Mouse (Mus musculus) lung, adult 2 months (tissue): ENCODE measurements around the gene Pitpnm2. TPM values are rescaled to one million over a fixed set of nuclear protein-coding genes. Genes with fewer than 3 reads are reported as not detected.

Experiments used
- DNase-seq: peaks from one replicate; pipeline ENCODE4 v3.0.0; 2022
- H3K4me1 ChIP-seq: fragments of 200-500 bp; 2 replicates; pipeline ENCODE4 v1.6.1; 2011; ENCODE audit warnings: low read length; ENCODE audit not compliant: control insufficient read depth, insufficient read depth
- H3K4me3 ChIP-seq: fragments of 200-500 bp; replicated peaks from 2 replicates; pipeline ENCODE3; 2011; ENCODE audit warnings: low read depth, mild to moderate bottlenecking, control low read depth, low read length; ENCODE audit errors: extremely low read depth
- CTCF ChIP-seq: fragments of 200-500 bp; IDR thresholded peaks from 2 replicates; pipeline ENCODE4 v1.5.1; 2011; ENCODE audit warnings: mild to moderate bottlenecking, low read length, control low read depth; ENCODE audit not compliant: insufficient read depth
- POLR2A ChIP-seq: fragments of 200-500 bp; IDR thresholded peaks from 2 replicates; pipeline ENCODE4 v1.6.1; 2011; ENCODE audit warnings: low read depth, mild to moderate bottlenecking, control low read depth, low read length, borderline replicate concordance; ENCODE audit errors: extremely low read depth
- WGBS: fragments of 180-500 bp; shearing (Covaris S2); methylation state at CpG from one replicate; pipeline ENCODE4 v1.1.7; 2018; 5-methylcytosine and 5-hydroxymethylcytosine counted together
- polyA plus RNA-seq: library from polyadenylated mRNA; depleted of rRNA; stranded (reverse); fragments of >200 nt; gene quantifications from 2 replicates; pipeline ENCODE4 v1.2.3, GENCODE M21; 2012

The Pitpnm2 gene
- polyA plus RNA-seq, 1 experiment = 122 TPM

GRCm38 (mm10) chr5:124194386-124195084, 55.0 kb downstream of the Pitpnm2 start:
- H3K4me1 ChIP-seq = peaks cover 7% of the 10 kb centered on the region
- WGBS = 69% methylated on average over 11 of the region's 11 CpGs
- H3K4me3 ChIP-seq = no peak overlapping the region
- TF ChIP-seq CTCF = no peak
- TF ChIP-seq POLR2A = no peak
- no peak for DNase-seq

- WGBS = 76% methylated on average over 24 of the region's 24 CpGs
- DNase-seq = no peak
- TF ChIP-seq CTCF = no peak
- TF ChIP-seq POLR2A = no peak
- Histone ChIP-seq H3K4me1 (peaks cover 7% of the 10 kb centered on the region), H3K4me3 (no peak overlapping the region)
These were observed 56.1 kb downstream of the Pitpnm2 start for GRCm38 (mm10) chr5:124193286-124194112.

GRCm38 (mm10) chr5:124192726-124193285, 56.8 kb downstream of the Pitpnm2 start:
- no peak for DNase-seq
- no peak for TF ChIP-seq POLR2A
- TF ChIP-seq CTCF = no peak
- Histone ChIP-seq H3K4me1 (peaks cover 10% of the 10 kb centered on the region), H3K4me3 (no peak overlapping the region)
- 64% methylated on average over 10 of the region's 10 CpGs for WGBS

- Histone ChIP-seq H3K4me3 (no peak overlapping the region), H3K4me1 (peaks cover 15% of the 10 kb centered on the region)
- no peak for DNase-seq
- TF ChIP-seq CTCF (no peak), POLR2A (no peak)
- 50% methylated on average over 7 of the region's 7 CpGs for WGBS
These were observed 57.3 kb downstream of the Pitpnm2 start for GRCm38 (mm10) chr5:124192251-124192710.

GRCm38 (mm10) chr5:124190146-124190870, 59.3 kb downstream of the Pitpnm2 start:
- TF ChIP-seq POLR2A (no peak), CTCF (no peak)
- 79% methylated on average over 10 of the region's 10 CpGs for WGBS
- no peak overlapping the region for H3K4me3 ChIP-seq
- DNase-seq = no peak
- peaks cover 28% of the 10 kb centered on the region for H3K4me1 ChIP-seq

GRCm38 (mm10) chr5:124189572-124189981, 60.0 kb downstream of the Pitpnm2 start:
- Histone ChIP-seq H3K4me1 (peaks cover 30% of the 10 kb centered on the region), H3K4me3 (no peak overlapping the region)
- 80% methylated on average over 4 of the region's 4 CpGs for WGBS
- no peak for DNase-seq
- TF ChIP-seq CTCF (no peak), POLR2A (no peak)

- 52% methylated on average over 12 of the region's 12 CpGs for whole genome bisulfite sequencing
- DNase-seq = no peak
- TF ChIP-seq POLR2A = no peak
- no peak for TF ChIP-seq CTCF
- H3K4me3 ChIP-seq = no peak overlapping the region
- peaks cover 31% of the 10 kb centered on the region for H3K4me1 ChIP-seq
These were observed 61.9 kb downstream of the Pitpnm2 start for GRCm38 (mm10) chr5:124187508-124188311.

GRCm38 (mm10) chr5:124186981-124187507, 62.5 kb downstream of the Pitpnm2 start:
- Histone ChIP-seq H3K4me1 (peaks cover 28% of the 10 kb centered on the region), H3K4me3 (no peak overlapping the region)
- no peak for DNase-seq
- TF ChIP-seq POLR2A = no peak
- TF ChIP-seq CTCF = no peak
- 28% methylated on average over 21 of the region's 22 CpGs for WGBS

- Histone ChIP-seq H3K4me3 (no peak overlapping the region), H3K4me1 (peaks cover 27% of the 10 kb centered on the region)
- 66% methylated on average over 10 of the region's 10 CpGs for WGBS
- DNase-seq = no peak
- TF ChIP-seq POLR2A = no peak
- no peak for TF ChIP-seq CTCF
These were observed 63.1 kb downstream of the Pitpnm2 start for GRCm38 (mm10) chr5:124186465-124186854.
